Mouse (Mus musculus) heart, adult 8-10 months (tissue): ENCODE data around the gene Scoc. TPM values are rescaled to one million over a fixed set of nuclear protein-coding genes. Genes with fewer than 3 reads are reported as not detected.

Source experiments
- DNase-seq: peaks from one replicate; pipeline ENCODE4 v3.0.0; 2022; ENCODE audit warnings: low spot score
- total RNA-seq, 4 experiments: library from RNA; stranded (reverse); gene quantifications; 2 replicates each; pipeline ENCODE4 v1.2.4; 2022

The Scoc gene
- total RNA-seq, 4 experiments from 2014 or later, result 42.9 to 54.7 (median 51.4) TPM

DNA sequence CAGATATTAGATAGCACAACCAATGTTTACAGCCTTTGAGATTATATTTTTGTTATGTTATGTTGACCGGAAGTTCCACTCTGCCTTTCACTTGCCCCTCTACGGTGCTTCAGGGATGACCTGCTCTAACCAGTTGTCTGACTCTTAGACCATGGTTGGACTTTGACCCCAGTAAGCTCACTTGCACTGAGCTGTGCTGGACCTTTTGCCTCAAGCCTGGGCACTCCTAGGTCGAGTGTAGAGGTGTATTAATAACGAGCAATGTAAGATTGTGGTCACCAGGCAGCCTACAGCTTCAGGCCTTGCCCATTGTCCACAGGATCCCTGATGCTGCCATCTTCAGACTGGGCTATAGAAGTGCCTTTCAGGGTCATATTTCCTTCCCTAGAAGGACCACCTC lies 60.5 kb downstream of the Scoc start:
- no peak for DNase-seq

- DNase-seq, result no peak
Observed at GRCm38 (mm10) chr8:83396680-83397079, 61.5 kb downstream of the Scoc start.

GRCm38 (mm10) chr8:83394325-83394724 lies 63.9 kb downstream of the Scoc start:
- no peak for DNase-seq

- DNase-seq, result no peak
Observed at GRCm38 (mm10) chr8:83392521-83392920, 65.7 kb downstream of the Scoc start.

DNA sequence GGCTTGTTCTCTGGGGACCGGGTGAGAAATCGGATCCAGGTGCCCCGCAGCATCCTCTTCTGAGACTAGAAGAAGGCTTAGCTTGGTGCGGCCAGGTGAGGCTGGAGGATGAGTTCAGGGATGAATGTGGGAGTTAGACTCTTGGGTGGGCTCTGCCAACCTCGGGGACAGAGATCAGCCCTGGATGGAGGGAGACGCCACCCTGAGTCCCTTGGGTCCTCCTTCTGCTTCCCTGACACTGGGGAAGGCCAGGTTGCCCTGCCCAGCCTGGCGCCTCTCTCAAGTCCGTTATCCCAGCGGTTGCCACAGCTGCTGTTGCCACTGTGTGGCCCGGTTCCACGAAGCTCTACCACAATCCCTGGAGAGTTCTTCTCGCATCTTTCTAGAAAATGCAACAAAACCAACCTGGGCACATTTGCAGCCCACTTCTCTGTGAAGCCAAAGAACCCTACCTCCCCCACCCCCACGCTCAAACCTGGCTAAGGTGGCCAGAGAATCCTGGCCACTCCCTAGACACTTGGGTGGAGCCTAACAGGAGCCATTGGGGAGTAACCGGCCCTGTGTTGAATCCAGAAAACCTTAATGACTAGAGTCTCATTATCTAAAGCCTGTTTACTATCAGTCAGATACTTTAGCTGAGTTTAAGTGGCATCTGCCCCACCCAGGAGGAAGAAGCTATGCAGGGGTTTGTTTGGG lies 68.0 kb downstream of the Scoc start:
- DNase-seq, result no peak

DNA sequence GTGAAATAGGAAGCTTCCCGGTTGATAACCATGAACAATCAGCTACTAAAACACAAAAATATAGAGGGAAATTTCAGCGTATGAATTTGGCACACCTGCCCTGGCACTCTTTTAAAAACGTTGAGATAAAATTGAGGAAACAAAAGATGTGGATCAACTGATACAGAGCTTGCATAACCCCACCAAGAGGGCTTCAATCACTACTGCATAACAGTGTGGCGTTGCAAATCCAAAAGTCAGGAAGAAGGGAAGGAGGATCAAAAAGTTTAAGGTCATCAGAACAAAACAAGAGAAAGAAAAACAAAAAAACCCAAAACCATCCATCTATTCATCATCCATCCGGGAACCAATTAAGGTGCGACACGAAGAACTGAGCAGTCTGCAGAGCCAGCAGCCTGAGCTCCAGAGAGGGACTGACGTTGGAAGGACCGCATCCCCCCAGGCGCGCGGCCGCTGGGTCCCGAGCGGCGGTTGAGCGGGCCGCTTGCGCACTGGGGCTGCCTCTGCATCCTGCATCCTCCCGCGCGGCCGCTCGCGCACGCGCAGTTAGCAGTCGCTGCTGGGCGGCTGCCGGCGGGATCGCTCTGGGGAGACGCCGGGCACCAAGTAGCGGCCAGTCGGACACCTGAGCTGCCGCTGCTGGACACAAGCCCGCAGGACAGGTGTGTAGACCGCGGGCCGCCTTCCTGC lies 68.7 kb downstream of the Scoc start, which contains the start of gene Clgn:
Gene Clgn (plus strand): TSS at position 552 of the 690 bp plus-strand sequence.
- no peak for DNase-seq

DNA sequence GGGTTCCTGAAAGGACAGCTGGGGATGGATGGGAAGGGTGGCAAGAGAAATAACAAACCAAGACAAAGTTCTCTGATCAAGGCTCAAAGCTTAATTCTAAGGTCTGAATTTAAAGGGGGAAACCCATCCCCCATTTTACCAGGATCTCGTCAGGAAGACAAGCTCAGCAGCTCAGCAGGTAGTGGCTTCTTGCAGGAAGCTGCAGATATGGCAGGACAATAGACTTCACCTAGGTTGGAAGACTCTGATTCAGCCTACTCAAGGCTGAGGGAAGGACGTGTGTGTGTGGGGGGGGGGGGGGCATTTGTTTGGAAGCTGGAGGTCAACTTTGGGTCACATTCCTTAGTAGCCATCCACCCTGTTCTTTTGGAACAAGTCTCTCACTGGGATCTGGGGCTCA lies 75.3 kb downstream of the Scoc start:
- DNase-seq, result no peak

- no peak for DNase-seq
Observed at GRCm38 (mm10) chr8:83381016-83381415, 77.2 kb downstream of the Scoc start.

GRCm38 (mm10) chr8:83380141-83380540 lies 78.0 kb downstream of the Scoc start:
- DNase-seq, result no peak

Other genes with a start within 250 kb of the Scoc start
- gene Ucp1, start 168.0 kb downstream of the Scoc start, total RNA-seq, result 1 to 10 TPM; 1.7 to 2.8 (median 2.2) TPM
- 10 to 100 TPM in 1 of 4 experiments, 1 to 10 TPM in 3; 7.0 to 10.4 (median 9.5) TPM for gene Elmod2, start 125.9 kb downstream of the Scoc start, total RNA-seq
- gene Mgat4d, start 109.9 kb downstream of the Scoc start, total RNA-seq, result not detected
- not detected for gene Clgn, start 68.5 kb downstream of the Scoc start, total RNA-seq
- gene Olfr370, start 77.4 kb upstream of the Scoc start, total RNA-seq, result not detected
- gene Ndufb7, start 108.3 kb upstream of the Scoc start, total RNA-seq, result 100 to 1,000 TPM; 561 to 765 (median 683) TPM
- 100 to 1,000 TPM; 539 to 688 (median 589) TPM for gene Tecr, start 149.6 kb upstream of the Scoc start, total RNA-seq
- 10 to 100 TPM; 11.0 to 14.2 (median 12.6) TPM for gene Dnajb1, start 149.8 kb upstream of the Scoc start, total RNA-seq
- 10 to 100 TPM; 21.4 to 25.1 (median 23.3) TPM for gene Gipc1, start 194.3 kb upstream of the Scoc start, total RNA-seq
- under 1 TPM; 0.17 to 0.57 (median 0.26) TPM for gene Ptger1, start 208.3 kb upstream of the Scoc start, total RNA-seq
- 10 to 100 TPM; 44.0 to 47.6 (median 46.6) TPM for gene Pkn1, start 240.8 kb upstream of the Scoc start, total RNA-seq